17 mouse cellular contexts compared by ENCODE assay signal in genomic region chr9:30005701-30006100, GRCm38 (mm10). TPM values are rescaled to one million over a fixed set of nuclear protein-coding genes. Genes with fewer than 3 reads are reported as not detected.
DNase-seq lines count a peak whose midpoint lies in the region.
"Had no signal": no experiment of that assay in that cellular context is flagged by ENCODE, and none has a peak within 500 bp of the region (broad histone marks: within the 10 kb centered on the region; RNA-seq: fewer than 3 reads in every experiment).

No protein-coding gene starts in this region.

- peak; percentile 42 to 62 for DNase-seq in cerebellum, postnatal 10 days
- DNase-seq in cerebellum, adult 18-20 months = no peak
- DNase-seq in layer of hippocampus, adult 18-20 months (ENCODE audit: low spot score in 2 of 2) = peak; percentile 30 to 42
- DNase-seq in layer of hippocampus, adult 9-10 months (ENCODE audit: low spot score) = no peak
- DNase-seq in layer of hippocampus, adult 9-11 months = peak; percentile 60
- DNase-seq in right cerebral cortex, postnatal 25 days = peak; percentile 59
- DNase-seq in liver = no peak
- DNase-seq in spleen, adult 18-20 months = no peak
- DNase-seq: adrenal gland, postnatal 14 days; gastrocnemius, postnatal 25 days; heart, postnatal 4 days; kidney, adult 8-10 months; kidney, postnatal 4 days; liver, postnatal 0 days; lung, postnatal 4 days; thymus, postnatal 25 days had no signal

RNA-seq across cellular contexts. Expression of gene Ntm, which starts 42.8 kb away (rescaled TPM):
- 100 to 1,000 TPM; 146 to 152 TPM for total RNA-seq in layer of hippocampus, adult 18-20 months (2021)
- total RNA-seq: neutrophil, adult 5-6 weeks had no signal

Comparison
In these comparisons a context has a peak if more than half of its experiments do, and no peak if none do; other contexts are left out.
1. DNase-seq: peak in cerebellum, postnatal 10 days (2 of 2), layer of hippocampus, adult 18-20 months (2 of 2), layer of hippocampus, adult 9-11 months (single experiment) and right cerebral cortex, postnatal 25 days (single experiment); none in cerebellum, adult 18-20 months (0 of 2), layer of hippocampus, adult 9-10 months (single experiment), liver (single experiment) and spleen, adult 18-20 months (0 of 2).